Mouse (Mus musculus) spleen, postnatal 4 days (tissue): ENCODE data around the gene Pcsk2.

Experiments
- DNase-seq, 2 experiments: peaks; one replicate each; pipeline ENCODE4 v3.0.0; 2022; ENCODE audit warnings: low spot score in 2 of 2

Pcsk2 gene

DNA sequence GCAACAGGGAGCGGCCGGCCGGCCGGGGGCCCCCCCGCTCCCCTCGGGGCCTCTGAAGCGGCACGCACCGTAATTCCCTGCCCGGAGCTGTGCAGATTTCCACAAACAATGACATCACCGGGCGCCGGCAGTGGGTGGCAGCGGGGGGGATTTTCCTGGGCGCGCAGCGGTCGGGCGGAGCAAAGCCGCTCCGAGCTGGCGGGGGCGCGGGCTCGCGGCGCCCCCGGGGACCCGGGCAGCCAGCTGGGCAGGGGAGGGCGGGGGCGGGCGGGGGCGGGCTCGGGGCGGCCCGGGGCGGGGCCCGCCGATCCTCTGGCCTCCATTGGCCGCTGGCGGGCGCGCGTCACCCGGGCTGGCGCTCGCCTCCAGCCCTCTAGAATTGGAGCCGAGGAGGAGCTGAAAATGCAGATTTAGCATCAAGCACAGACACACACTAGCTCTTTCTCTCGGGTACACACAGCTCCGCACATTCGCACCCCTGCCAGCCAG, at the start of gene Pcsk2:
Gene Pcsk2, plus strand, starts transcription at position 399 of the 489 bp plus-strand sequence.
- DNase-seq, result no peak

DNA sequence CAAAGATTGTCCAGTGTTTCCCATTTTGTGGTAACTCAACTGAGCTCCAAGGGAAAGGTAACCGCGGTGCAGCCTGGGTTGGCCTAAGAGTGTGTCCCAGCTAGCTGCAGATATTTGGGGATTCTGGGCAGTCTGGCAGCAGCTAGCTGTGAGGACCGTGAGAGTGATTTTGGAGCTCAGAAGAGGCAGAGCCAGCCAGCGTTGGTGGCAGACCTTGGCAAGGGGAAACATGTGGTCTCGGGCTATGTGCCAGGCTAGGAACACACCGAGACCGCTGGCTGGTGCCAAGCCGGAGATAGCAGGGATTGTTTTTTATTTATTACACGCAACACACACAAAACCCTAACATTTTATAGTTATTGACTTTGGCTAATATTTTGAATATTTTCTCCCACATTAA, 45.1 kb upstream of the Pcsk2 start:
- DNase-seq, result no peak

DNA sequence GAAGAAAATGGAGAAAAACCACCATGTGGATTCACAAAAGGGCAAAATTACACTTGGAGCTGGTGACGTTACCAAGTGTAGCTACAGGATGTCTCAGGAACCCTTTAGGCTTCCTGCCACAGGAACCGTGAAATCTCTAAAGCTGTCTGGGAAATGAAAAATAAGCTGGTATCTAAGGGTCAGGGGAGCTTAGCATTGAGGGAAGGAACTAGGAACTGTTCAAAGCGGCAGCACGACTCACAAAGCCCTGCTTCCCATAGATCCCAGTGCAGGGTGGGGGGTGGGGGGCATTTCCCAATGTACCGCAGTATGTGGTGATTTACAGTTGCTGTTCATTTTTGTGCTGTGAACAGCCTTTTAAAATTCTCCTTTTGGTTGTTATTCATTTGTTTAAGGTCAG, 44.2 kb upstream of the Pcsk2 start:
- DNase-seq, result no peak

DNA sequence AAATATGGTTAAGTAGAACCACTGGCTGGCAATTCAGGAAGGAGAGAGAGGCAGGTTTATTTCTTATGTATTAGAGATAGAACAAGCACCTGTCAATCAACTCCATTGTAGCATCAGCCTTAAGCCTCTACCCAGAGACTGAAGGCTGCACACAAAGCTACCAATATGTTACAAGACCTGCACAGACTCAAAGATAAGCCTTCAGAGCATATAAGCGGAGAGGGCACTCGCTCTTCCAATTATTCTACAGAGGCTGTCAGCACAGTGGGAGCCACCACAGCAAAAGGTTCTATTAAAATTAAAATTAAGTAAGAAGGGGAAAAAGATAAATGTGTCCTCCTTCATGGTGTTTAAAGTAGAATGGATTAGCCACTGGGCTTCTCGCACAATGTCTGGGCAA, 43.8 kb upstream of the Pcsk2 start:
- no peak for DNase-seq

DNA sequence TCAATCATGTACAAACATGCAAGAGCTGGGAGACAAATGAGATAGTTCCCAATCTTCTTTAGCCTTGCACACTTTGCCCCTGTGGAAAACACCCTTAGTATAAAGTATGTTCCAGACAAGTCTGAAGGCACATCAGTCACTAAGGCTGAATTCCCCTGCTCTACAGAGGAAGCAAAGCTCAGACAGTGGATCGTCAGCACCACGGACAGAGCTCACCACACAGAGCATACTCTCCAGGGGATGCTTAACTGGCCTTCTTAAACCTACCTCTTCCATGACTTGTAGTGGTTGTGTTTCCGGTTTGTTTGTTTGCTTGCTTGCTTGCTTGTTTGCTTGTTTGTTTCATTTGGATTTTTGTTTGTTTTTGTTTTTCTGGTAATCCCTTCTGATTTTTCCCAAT, 9.5 kb upstream of the Pcsk2 start:
- no peak for DNase-seq

DNA sequence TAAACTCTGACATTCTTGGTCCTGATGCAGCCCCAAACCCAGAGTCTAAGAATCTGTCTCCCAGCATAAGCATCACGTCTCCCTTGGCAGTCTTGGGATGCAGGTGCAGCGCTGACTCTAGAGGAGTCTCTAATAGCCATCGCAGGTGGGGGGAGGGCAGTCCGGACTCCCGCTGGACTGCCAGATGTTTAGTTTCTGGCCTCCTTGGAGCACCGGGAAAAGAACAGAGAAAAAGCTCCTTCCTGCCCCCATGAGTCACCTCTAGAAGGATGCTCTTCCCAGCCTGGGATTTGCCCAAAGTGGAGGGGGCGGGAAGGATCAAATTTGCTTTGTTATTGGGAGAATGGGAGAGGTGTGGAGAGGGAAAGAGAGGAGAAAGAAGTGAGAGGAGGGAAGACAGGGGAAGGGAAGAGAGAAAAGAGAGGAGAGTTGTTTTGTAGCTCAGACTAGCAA, 631 bp upstream of the Pcsk2 start:
- DNase-seq, result no peak

DNA sequence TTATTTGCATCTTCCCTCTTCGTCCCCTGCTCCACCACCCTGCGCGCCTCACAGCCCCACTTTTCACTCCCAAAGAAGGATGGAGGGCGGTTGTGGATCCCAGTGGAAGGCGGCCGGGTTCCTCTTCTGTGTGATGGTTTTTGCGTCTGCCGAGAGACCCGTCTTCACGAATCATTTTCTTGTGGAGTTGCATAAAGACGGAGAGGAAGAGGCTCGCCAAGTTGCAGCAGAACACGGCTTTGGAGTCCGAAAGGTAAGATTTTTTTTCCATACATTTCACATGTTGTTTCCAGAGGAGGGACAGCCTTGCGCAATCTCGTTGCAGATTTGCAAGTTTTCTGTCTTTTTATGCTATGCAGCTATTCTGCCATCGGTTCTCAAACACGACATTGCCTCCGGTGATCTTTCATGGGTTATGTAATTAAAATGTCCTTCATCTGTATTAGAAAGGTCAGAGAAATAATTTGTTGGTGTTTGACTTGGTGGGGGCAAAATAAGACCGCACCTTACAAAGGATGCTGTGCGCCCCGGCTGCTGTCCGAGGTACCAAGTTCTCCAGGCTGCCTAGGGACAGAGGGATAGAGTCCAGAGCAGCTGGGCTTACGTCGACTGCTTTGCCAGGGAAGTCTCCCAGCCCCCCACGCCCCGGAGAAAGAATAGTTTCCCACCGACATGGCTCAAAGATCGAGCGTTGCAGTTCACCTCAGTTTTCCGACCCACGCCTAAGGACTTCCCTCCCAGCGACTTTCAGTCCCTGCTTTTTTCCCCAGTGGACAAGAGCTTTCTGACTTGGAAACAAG, 656 bp downstream of the Pcsk2 start:
- no peak for DNase-seq

DNA sequence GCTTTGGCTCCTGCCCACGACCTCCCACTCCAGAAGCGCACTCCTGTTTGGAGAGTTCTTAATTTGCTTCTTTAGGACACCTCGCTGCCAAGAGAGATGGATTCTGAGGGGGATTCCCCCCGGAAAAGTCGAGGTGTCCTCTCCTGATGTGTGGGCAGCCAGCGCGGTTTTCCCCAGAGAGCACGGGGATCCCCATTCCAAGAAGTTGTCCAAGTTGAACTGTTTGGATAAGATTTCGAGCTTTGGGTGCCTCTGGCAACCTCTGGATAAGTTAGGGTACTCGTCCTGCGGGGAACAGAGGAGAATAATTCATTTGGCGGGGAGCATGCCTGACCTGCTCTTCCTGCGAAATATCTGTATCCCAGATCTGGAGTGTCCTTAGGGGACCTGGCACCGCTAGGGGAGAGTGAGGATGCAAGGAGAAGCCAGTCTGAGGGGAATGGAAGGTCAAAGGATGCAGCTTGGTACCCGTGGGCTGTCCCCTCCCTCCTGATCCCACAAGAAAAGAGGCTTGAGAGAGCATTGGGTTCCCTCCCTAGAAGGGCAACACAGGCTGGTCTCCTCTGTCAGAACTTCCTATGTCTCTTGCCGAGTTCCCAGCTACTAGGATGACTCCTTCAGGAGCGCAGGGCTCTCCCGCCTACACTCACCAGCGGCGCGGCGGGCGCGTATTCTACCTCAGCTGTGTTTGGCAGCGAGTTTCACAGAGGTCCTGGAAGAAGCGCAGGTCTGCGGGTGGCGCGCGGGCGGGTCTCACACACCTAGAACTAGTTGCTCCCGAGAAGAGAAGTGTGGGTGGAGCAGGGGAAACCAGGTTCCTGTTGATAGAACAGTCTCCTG, 1.5 kb downstream of the Pcsk2 start:
- no peak for DNase-seq

DNA sequence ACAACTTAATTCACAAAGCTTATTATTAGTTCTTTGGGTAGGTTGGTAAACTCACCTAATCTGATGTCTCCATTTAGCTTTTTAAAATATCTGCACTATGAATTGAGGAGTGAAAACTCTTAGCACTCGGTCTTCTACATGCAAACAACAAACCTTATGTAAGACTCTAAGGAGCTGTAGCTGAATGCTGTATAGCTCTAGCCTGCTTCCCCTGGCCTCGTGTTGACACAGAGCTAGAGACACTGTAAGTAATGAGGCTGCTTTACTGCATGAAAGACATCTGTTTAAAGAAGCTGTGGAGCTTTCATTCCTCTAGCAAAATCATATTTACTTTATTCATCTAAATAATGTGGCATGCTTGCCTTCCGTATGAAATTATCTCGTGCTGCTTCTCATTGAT, 14.4 kb downstream of the Pcsk2 start:
- no peak for DNase-seq

DNA sequence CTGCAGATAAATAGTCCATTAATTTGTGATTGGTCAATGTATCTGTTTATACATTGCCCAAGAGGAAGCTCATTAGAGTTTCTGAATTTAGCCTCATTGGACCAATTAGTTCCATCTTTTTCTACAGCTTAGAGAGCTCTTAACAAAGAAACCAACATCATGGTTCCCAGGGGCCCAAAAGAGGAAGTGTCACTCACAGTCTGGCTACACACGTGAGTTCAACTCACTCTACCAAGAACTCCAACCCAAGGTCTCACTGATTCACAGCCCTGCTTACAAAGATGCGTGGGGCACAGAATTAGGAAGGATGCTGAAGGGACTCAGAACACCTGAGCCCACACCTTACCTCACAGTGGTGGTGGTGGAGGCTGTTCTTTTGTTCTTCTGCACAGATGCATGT, 19.1 kb downstream of the Pcsk2 start:
- no peak for DNase-seq

DNA sequence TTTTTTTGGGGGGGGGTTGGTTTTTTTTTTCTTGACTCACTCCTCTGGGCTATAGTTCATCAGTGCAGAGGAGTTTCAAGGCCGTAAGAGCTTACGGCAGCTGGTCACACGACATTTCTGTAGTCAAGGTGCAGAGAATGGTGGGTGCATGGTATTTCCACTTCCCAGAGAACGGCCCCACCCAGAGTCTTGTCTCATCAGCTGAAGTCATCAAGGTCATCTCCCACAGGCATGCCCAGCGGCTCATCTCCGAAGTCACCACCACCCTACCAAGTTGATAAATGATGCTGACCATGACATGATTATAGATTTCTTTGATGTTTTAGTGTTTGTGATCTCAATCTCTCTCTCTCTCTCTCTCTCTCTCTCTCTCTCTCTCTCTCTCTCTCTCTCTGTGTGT, 20.0 kb downstream of the Pcsk2 start:
- DNase-seq, result no peak

DNA sequence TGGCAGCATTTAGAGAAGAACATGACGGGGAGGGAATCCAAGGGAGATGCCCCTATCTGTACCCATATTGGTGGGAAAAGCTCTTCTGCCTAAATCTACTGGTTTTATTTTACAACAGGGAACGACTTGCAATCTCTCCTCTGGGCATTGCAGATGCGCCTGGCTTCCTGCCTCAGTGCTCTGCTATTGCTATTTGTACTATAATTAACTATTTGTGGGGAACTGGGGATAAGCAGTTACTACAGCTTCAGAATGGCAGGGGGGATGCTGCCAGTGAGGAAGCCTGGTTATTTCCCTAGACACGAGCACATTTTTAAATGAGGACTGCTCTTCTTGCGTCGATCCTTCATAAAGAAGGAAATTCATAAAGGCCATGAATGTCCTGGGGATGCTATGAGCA, 39.4 kb downstream of the Pcsk2 start:
- DNase-seq, result no peak

DNA sequence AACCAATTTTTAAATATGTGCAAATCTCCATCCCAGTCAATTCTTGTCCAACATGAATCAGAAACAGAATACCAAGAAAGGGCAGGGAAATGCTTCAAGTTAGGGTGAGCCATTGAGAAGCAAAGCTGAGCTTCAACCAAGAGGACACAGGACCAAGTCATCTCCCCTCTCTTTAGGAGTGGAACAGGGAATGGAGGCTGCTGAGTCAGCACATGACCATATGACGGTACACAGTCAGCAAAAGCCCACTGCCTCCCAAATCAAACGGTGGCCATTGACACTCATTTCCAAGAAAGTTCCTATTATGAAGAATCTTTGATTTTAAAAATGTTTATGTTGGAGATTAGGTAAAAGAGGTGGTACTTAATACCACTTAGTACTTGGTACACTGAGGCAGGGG, 44.4 kb downstream of the Pcsk2 start:
- DNase-seq, result no peak

DNA sequence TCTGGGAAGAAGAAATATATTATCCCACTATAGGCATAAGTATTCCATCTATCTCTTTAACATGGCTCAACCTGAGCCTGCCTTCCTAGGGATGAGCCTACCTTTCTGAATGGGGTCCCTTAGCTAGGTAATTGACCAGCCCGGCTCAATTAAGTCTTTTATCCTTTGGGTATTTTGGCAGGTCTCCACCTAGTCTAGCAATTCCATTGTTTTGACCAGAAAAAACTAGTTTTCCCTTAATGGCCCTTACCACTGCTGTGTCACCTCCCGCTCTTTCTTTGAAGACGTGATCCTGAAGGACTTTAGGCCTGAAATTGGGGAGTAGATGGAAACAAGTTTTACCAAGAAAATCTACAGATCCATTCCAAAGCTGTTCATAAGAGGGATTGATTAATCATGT, 57.1 kb downstream of the Pcsk2 start:
- DNase-seq, result no peak

DNA sequence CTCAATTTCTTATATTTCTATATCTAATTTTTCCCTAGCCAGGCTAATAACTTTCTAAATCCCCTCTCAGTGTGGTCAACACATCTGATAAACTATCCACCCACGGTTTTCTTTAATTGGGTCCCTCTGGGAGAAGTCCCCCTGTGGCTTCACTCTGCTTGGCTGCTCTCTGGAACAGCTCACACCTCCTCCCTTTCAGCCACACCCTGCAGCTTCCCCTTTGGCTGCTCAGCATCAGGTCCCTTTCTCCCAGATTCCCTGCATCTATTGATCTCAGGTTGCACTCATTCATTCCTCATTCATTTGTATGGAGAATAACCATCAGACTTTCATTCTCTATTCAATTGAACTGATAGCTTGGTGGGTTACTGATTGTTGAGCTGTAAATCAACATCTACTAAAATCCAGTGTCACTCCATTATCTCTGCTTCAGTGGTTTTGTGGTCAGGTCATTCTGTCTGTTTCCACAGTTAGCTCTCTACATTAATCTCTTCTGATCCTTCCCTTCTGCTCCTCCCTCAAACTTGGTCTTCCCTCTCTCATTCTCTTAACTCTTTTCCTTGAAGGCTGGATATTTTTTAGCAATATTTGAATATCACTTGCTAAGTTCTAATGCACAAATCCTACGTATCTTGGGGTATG, 58.0 kb downstream of the Pcsk2 start:
- DNase-seq, result no peak

DNA sequence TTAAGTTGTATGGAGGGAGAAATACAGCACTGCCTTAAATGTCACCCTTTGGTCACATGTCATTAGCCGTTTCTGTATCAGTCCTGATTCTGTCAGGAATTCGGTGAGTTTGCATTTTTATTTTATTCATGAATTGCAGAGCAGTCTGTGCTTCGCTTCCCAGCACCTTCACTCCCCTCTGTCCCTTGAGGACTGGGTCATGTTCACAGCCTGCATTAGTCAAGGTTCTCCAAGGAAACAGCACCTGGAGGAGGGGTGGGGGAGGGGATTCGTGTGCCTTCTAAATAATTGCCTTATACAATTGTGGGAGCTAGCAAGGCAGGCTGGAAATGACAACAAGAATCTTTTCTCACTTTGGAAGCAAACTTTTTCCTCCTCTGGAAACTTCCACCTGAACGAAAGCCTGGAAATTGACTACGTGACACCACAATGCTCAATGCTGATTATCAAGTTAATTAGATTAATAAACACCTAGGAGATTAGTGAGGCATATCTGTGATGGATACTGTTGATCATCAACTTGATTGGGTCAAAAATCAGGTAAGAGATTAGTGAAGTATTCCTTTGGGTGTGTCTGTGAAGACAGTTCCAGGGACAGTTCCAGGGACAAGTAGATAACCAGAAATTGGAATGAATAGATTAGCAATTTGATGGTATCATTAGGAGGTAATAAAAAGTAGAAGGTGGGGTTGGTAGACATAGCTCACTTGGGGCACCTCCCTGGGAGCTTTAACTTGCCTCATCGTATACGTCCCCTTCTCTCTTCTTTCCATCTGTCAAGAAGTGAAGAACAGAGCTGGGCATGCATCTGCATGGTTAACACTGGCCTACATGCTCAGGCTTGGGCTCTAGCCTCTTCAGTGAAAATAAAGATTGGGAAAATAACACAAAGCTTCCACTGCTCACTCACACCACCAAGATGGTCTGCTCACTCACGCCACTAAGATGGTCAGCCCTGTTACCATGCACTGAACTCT, 64.7 kb downstream of the Pcsk2 start:
- DNase-seq, result no peak

DNA sequence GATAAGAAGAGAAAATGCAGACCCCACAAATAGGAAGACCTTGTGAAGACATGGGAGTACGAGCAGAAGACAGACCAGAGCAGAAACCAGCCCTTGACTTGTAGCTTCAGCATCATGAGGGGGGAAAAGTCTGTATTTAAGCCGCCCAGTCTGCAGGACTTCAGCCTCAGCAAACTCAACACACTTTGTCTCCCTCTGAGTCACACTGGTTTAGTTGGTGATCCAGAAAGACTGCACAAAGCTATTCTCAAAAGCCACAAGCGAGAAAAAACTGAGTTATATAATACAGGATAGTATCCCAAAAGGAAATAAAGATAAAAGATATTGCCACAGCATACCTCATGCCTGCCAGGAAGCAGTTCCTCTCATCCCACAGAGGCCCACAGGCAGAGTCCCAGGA, 67.5 kb downstream of the Pcsk2 start:
- no peak for DNase-seq

DNA sequence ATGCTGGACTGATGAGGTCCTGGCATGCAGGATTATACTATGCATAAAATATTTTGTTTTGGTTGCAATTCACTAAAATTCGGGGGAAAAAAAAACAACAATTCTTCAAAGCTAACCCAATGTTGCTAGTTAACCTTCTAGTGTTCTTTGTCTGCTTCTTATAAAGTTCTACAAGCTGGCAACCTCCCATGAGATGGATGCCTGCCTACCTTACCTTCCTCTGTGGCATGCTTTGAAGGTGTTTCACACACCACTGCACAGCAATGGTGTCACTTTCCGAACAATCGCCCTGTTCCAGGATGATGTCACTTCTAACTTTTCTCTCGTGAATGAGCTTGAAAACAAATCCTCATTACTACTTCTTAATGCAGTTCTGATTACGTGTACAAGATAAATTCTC, 68.8 kb downstream of the Pcsk2 start:
- no peak for DNase-seq

DNA sequence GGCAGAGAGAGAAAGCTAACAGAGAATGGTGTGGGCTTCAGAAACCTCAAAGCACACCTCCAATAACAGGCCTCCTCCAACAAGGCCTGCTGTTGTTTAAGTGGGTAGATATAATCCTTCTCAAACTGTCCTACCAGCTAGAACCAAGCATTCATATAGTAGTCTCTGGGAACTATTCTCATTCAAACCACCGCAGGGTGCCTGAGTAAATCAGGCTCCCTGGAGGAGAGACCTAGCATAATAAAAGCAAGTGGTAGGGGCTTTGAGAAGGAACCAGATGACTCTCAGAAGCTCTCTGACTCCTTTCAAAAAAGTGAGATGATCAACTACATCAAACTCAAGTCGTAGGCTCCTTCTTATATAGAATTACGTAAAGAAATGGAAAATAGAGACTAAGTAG, 75.0 kb downstream of the Pcsk2 start:
- DNase-seq, result no peak

DNA sequence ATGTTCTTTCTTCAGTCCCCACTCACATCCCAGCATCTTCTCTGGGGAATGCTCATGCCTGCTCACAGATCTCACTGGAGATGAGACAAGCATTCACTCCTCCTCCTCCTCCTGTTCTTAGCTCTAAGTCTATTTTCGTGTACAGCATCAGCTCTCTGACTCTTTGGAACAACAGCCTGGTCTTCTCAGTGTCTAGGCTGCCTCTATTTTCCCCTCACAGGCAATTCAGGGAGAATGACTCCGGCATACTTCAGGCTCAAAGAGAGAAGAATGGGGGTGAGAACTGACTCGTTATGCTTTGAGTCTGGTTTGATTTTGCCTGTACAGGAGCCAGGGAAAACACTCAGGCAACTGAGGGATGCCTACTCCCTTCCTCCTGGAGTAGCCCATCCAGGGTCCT, 78.0 kb downstream of the Pcsk2 start:
- DNase-seq, result no peak

DNA sequence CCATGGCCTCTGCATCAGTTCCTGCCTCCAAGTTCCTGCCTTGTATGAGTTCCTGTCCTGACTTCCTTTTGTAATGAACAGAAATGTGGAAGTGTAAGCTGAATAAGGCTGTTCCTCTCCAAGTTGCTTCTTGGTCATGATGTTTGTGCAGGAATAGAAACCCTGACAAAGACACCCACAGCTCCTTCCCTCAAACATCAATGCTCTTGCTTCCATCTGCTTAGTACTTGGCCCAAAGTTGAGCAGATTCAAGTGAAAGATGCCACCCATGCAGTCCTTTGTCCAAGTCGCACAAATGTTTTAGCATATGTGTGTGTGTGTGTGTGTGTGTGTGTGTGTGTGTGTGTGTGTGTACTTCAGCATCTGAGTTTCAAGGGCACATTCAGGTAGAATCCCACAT, 97.3 kb downstream of the Pcsk2 start:
- DNase-seq, result no peak
